Mouse (Mus musculus): ENCODE results near the gene Vmn2r88. TPM values are rescaled to one million over a fixed set of nuclear protein-coding genes. Genes with fewer than 3 reads are reported as not detected.
"Not testable (repeated sequence)": the region's sequence is repeated elsewhere in the genome, so short reads cannot be mapped to it uniquely, and the experiment has no call there.

The Vmn2r88 gene
- polyA plus RNA-seq (2016; fragmentation: Nextera tagmentation; extraction: Ambion mirVana) = not detected in 2 replicates

DNA sequence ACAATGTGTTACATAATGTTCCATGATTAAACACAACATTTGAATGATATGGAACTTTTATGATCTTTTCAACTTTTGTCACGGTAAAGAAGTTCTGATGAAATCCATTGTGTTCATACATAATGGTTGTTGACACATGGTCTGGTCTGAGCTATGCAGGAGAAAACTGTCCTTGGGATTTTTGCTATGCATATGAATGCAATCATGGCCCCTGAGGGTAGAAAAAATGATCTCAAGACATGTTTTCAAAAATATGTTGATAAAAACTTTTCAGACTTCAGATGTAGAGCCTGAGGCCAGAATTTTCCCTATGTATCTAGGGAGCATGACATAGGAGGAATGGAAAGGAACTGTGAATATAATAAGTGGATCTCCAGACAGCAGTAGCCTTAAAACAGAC, at the start of gene Vmn2r88:
Vmn2r88 (plus strand) TSS at position 301 of the 400 bp plus-strand sequence.
- no peak within 1 kb of the TSS for H3K27ac ChIP-seq
- H3K27me3 ChIP-seq (replicated peaks) = no peaks in the 10 kb centered on the region
- no peaks in the 10 kb centered on the region for H3K36me3 ChIP-seq
- no peak within 1 kb of the TSS for H3K4me2 ChIP-seq (replicated peaks)
- no peak for ATAC-seq (ENCODE audit: low FRiP score, low read depth)
- H3K9ac ChIP-seq = no peak within 1 kb of the TSS
- H3K9me3 ChIP-seq = no peaks in the 10 kb centered on the region
- no peak within 1 kb of the TSS for H3K4me3 ChIP-seq
- 83% methylated on average over 1 of the region's 1 CpGs for WGBS
- no peaks in the 10 kb centered on the region for H3K4me1 ChIP-seq

DNA sequence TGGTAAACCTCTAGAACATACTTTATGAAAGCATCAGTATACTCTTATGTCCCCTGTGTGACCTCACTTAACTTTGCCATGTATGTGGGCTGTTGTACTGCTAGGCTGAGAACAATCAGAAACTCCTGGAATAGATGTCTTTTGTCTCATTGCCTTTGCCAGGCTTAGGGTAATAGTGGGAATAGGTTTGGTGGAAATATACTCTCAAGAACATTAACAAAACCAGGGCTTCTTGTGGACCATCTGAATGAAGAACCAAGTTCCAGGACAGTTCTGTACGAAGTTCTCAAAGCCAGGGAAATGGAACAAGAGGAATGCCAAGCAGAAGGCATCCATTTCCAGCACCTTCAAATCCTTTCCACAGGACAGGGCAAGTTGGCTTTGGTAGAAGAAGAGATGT, 49.2 kb upstream of the Vmn2r88 start, which contains the start of gene Gm7247:
Gm7247 (plus strand) TSS at position 301 of the 400 bp plus-strand sequence.
- H3K36me3 ChIP-seq = no peaks in the 10 kb centered on the region
- ATAC-seq (ENCODE audit: low FRiP score, low read depth) = no peak
- no peak within 1 kb of the TSS for H3K27ac ChIP-seq
- H3K4me3 ChIP-seq = no peak within 1 kb of the TSS
- WGBS = 86% methylated on average over 1 of the region's 1 CpGs
- H3K9ac ChIP-seq = no peak within 1 kb of the TSS
- H3K4me2 ChIP-seq (replicated peaks) = no peak within 1 kb of the TSS
- H3K4me1 ChIP-seq = no peaks in the 10 kb centered on the region
- no peaks in the 10 kb centered on the region for H3K27me3 ChIP-seq (replicated peaks)
- no peaks in the 10 kb centered on the region for H3K9me3 ChIP-seq

DNA sequence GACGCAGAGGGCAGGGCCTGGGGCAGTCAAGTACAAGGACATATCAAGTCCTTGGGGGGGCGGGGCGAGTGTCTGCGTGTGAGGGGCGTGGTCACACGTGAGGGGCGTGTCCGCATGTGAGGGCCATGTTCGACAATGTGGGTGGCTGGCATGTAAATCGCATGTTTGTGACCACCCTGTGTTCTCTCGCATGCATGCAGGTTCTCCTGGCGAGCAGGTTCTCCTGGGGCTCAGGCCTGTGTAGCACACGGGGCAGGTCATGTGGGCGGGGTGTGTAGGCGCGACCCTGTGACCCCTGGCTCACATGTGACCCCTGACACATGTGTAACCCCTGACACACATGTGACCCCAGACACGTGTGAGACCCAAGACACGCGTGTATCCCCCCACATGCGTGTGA, 27.8 kb upstream of the Vmn2r88 start:
- no peaks in the 10 kb centered on the region for H3K4me1 ChIP-seq
- no peak for ATAC-seq (ENCODE audit: low FRiP score, low read depth)
- no peaks in the 10 kb centered on the region for H3K36me3 ChIP-seq
- H3K4me3 ChIP-seq = no peak overlapping the region
- peaks cover 21% of the 10 kb centered on the region for H3K9me3 ChIP-seq
- no peak overlapping the region for H3K9ac ChIP-seq
- no peak overlapping the region for H3K27ac ChIP-seq
- no peak overlapping the region for H3K4me2 ChIP-seq (replicated peaks)
- H3K27me3 ChIP-seq (replicated peaks) = no peaks in the 10 kb centered on the region
- 97% methylated on average over 20 of the region's 20 CpGs for WGBS

DNA sequence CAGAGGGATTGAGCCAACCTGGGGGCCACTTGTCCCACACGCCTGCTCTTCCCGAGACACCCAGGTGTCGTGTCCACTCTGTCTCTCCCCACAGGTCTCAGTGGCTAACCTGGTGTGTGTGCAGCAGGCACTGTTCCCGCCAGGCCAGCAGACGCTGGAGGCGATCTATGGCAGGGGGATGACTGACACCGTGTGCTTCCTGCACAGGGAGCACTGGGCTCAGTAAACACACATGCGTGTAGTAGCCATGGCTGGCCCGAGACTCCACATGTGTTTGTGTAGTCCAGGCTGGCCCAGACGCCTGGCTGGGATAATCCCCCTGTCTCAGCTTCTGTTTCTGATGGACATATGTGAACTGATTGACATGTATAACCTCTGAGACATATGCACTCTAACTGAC, 26.3 kb upstream of the Vmn2r88 start:
- WGBS = 96% methylated on average over 10 of the region's 10 CpGs
- no peak overlapping the region for H3K4me2 ChIP-seq (replicated peaks)
- ATAC-seq (ENCODE audit: low FRiP score, low read depth) = 0 out of 2 replicates have a peak, but pooled peaks have one; percentile 26
- H3K27me3 ChIP-seq (replicated peaks) = no peaks in the 10 kb centered on the region
- H3K4me1 ChIP-seq = no peaks in the 10 kb centered on the region
- no peak overlapping the region for H3K27ac ChIP-seq
- H3K9me3 ChIP-seq = peaks cover 27% of the 10 kb centered on the region
- no peaks in the 10 kb centered on the region for H3K36me3 ChIP-seq
- H3K4me3 ChIP-seq = no peak overlapping the region
- H3K9ac ChIP-seq = no peak overlapping the region

DNA sequence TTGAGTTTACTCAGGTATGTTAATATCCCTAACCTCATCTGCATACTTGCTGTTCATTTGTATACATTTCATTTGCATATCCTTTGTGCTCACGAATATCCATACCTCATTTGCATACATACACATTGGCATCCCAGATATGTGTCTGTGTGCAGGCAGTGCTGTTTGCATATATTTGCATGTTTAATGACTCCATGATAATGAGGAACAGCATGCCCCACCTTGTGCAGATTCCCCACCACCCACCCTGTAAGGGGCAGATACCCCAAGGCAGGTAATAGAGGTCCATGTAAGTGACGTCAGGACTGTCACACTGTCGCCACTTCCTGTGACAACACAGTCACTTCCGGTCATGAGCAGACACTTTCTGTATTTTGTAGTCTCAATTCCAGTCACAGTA, 24.9 kb upstream of the Vmn2r88 start:
- 69% methylated on average over 4 of the region's 4 CpGs for WGBS

DNA sequence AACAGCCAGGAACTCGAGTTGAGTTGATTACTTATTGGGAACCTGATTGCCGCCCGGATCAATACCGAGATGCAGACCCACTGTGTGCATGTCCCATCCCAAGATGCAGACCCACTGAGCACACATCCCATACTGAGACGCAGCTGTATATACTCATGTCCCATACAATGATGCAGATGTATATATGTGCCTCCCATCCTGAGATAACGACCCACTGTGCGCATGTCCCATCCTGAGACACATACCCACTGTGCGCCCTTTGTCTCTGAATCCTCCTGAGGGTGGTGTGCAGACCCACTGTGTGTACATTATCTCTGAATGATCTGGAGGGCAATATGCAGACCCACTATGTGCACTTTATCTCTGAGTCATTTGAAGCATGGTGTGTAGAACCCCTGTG, 22.9 kb upstream of the Vmn2r88 start:
- WGBS = 95% methylated on average over 8 of the region's 8 CpGs
- no peak overlapping the region for H3K9ac ChIP-seq
- ATAC-seq (ENCODE audit: low FRiP score, low read depth) = no peak
- H3K36me3 ChIP-seq = no peaks in the 10 kb centered on the region
- H3K9me3 ChIP-seq = peaks cover 25% of the 10 kb centered on the region
- H3K4me1 ChIP-seq = no peaks in the 10 kb centered on the region
- H3K4me2 ChIP-seq (replicated peaks) = no peak overlapping the region
- no peak overlapping the region for H3K27ac ChIP-seq
- no peak overlapping the region for H3K4me3 ChIP-seq
- no peaks in the 10 kb centered on the region for H3K27me3 ChIP-seq (replicated peaks)

More for the DNA sequence above, 24.9 kb upstream of the Vmn2r88 start:
- Histone ChIP-seq H3K4me2 (replicated peaks) (no peak overlapping the region), H3K27me3 (replicated peaks) (no peaks in the 10 kb centered on the region), H3K27ac (no peak overlapping the region), H3K4me1 (no peaks in the 10 kb centered on the region), H3K9me3 (peaks cover 27% of the 10 kb centered on the region), H3K9ac (no peak overlapping the region), H3K36me3 (no peaks in the 10 kb centered on the region), H3K4me3 (no peak overlapping the region)
- peak; percentile 84 for ATAC-seq (ENCODE audit: low FRiP score, low read depth)

DNA sequence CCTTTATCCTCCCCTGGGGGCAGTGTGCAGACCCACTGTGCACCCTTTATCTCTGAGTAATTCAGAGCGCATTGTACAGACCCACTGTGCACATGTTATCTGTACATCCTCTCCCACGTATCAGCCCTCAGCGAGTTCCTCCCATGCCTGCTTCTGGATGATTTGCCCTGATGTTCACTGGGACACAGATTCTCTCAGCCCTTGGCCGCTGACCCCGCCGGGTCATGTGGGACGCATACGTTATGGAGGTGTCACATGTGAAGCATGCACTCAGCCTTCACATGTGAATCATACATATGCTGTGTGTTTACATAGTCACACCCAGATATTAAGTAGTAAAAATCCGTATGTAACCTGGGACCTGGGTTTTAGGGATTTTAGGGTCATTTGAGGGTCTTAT, 22.4 kb upstream of the Vmn2r88 start:
- 95% methylated on average over 9 of the region's 9 CpGs for WGBS
- no peak for ATAC-seq (ENCODE audit: low FRiP score, low read depth)
- no peaks in the 10 kb centered on the region for H3K4me1 ChIP-seq

DNA sequence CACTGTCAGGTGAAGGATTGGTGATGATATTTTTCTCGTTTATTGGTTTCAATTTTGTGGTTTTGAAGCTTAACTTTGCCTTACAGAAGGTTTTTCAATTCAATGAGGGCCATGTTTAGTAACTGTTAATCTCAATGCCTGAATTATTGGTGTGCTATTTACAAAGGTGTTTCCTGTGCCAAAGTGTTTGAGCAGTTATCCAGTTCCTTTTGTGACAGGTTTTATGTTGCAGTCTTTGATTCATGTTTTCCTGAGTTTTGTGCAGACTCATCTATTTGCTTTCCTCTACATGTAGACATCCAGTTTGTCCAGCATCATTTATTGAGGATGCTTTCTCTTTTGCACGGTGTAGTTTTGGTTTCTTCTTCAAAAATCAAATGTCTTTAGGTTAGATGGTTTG, 13.3 kb downstream of the Vmn2r88 start:
- Histone ChIP-seq H3K36me3 (no peaks in the 10 kb centered on the region), H3K4me2 (replicated peaks) (no peak overlapping the region), H3K9me3 (no peaks in the 10 kb centered on the region), H3K4me1 (no peaks in the 10 kb centered on the region), H3K4me3 (no peak overlapping the region), H3K27ac (no peak overlapping the region), H3K9ac (no peak overlapping the region), H3K27me3 (replicated peaks) (no peaks in the 10 kb centered on the region)
- ATAC-seq (ENCODE audit: low FRiP score, low read depth) = no peak
- WGBS = 67% methylated on average over 2 of the region's 2 CpGs

More for the DNA sequence above, 22.4 kb upstream of the Vmn2r88 start:
- no peak overlapping the region for H3K9ac ChIP-seq
- no peak overlapping the region for H3K4me2 ChIP-seq (replicated peaks)
- no peaks in the 10 kb centered on the region for H3K27me3 ChIP-seq (replicated peaks)
- H3K4me3 ChIP-seq = no peak overlapping the region
- H3K36me3 ChIP-seq = no peaks in the 10 kb centered on the region
- peaks cover 20% of the 10 kb centered on the region for H3K9me3 ChIP-seq
- H3K27ac ChIP-seq = no peak overlapping the region

DNA sequence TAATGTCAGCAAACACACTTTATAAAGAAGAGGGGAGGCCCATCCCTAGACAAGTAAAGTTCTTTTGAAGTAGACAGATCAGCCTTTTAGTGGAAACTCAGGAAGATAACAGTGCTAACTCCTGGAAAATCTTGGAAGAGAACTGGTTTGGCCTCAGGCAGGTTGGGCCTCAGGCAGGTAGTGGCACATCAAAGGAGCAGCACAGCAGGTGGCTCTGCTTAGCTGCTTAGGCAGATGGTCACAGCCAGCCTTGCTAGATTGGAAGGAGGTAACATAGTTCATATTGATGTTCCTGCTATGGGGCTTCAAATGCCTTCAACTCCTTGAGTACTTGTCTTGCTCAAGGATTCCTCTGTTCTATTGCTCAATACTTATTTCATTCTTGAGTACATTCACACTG, 19.5 kb downstream of the Vmn2r88 start:
- H3K4me2 ChIP-seq (replicated peaks); H3K9ac ChIP-seq; H3K4me1 ChIP-seq; H3K27ac ChIP-seq; H3K36me3 ChIP-seq; H3K27me3 ChIP-seq (replicated peaks); H3K9me3 ChIP-seq; ATAC-seq (ENCODE audit: low FRiP score, low read depth); H3K4me3 ChIP-seq: not testable (repeated sequence)

DNA sequence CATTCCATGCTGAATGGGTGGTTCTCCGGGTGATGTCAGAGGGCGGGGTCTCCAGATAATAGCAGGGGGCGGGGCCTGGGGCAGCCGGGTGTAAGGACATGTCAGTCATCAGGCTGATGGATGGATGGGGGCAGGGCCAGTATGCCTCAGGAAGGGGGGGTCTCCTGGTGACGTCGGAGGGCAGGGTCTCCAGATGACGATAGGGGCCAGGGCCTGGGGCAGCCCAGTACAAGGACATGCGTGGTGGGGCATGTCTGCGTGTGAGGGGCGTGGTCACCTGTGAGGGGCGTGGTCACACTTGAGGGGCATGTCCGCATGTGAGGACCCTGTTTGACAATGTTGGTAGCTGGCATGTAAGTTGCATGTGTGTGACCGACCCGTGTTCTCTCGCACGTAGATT, 23.9 kb downstream of the Vmn2r88 start:
- Histone ChIP-seq H3K27me3 (replicated peaks) (no peaks in the 10 kb centered on the region), H3K4me2 (replicated peaks) (no peak overlapping the region), H3K9me3 (peaks cover 25% of the 10 kb centered on the region), H3K4me1 (no peaks in the 10 kb centered on the region), H3K9ac (no peak overlapping the region), H3K36me3 (no peaks in the 10 kb centered on the region), H3K4me3 (no peak overlapping the region), H3K27ac (no peak overlapping the region)
- 96% methylated on average over 16 of the region's 16 CpGs for WGBS
- ATAC-seq (ENCODE audit: low FRiP score, low read depth) = 0 out of 2 replicates have a peak, but pooled peaks have one; percentile 33

DNA sequence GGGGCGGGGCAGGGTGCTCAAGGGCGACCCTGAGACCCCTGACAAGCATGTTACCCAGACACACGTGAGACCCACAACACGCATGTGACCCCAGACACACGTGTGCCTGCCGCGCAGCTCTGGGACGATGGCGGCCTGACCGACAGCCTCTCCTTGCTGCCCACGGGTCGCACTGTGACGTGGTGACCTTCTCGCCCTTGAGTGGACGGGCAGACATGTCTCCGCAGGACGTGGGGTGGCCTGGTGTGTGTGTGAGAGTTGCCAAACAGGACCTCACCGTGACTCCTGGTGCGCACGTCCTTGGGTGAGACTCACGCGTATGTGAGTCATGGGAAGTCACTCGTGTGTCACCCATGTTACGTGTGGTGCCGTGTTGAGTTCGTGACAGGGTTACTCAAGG, 24.4 kb downstream of the Vmn2r88 start:
- H3K4me1 ChIP-seq = no peaks in the 10 kb centered on the region
- H3K9me3 ChIP-seq = peaks cover 25% of the 10 kb centered on the region
- 98% methylated on average over 26 of the region's 26 CpGs for WGBS
- H3K27me3 ChIP-seq (replicated peaks) = no peaks in the 10 kb centered on the region
- no peak for ATAC-seq (ENCODE audit: low FRiP score, low read depth)
- H3K36me3 ChIP-seq = no peaks in the 10 kb centered on the region
- H3K4me3 ChIP-seq = no peak overlapping the region
- H3K9ac ChIP-seq = no peak overlapping the region
- no peak overlapping the region for H3K4me2 ChIP-seq (replicated peaks)
- H3K27ac ChIP-seq = no peak overlapping the region

DNA sequence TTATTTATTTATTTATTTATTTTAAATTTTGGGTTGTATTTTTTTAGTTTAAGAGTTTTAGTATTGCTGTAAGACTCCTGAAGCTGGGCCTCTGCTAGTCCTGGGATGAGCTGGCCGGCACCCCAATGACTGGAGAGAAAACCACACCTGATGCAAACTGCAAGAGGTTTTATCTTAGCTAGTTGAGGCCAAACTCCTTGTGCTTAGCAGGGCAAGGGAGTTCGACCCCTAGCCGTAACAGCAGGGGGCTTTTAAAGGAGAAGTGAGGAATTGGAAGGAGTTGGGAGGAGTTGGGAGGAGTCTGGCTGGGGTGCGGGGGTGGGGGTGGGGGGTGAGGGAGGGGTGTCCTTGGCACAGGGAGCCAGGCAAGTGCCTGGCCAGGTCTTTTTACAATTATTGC, 28.3 kb downstream of the Vmn2r88 start:
- no peak overlapping the region for H3K4me2 ChIP-seq (replicated peaks)
- no peaks in the 10 kb centered on the region for H3K4me1 ChIP-seq
- no peak overlapping the region for H3K27ac ChIP-seq
- WGBS = 81% methylated on average over 4 of the region's 4 CpGs
- H3K4me3 ChIP-seq = no peak overlapping the region
- no peak for ATAC-seq (ENCODE audit: low FRiP score, low read depth)
- no peaks in the 10 kb centered on the region for H3K36me3 ChIP-seq
- peaks cover 25% of the 10 kb centered on the region for H3K9me3 ChIP-seq
- no peak overlapping the region for H3K9ac ChIP-seq
- no peaks in the 10 kb centered on the region for H3K27me3 ChIP-seq (replicated peaks)

DNA sequence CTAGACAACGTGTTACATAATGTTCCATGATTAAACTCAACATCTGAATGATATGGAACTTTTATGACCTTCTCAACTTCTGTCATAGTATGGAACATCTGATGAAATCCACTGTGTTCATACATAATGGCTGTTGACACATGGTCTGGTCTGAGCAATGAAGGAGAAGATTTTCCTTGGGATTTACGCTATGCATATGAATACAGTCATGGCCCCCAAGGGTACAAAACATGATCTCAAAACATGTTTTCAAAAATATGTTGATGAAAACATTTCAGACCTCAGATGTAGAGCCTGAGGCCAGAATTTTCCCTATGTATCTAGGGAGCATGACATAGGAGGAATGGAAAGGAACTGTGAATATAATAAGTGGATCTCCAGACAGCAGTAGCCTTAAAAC, 40.9 kb downstream of the Vmn2r88 start, which contains the start of gene Vmn2r89:
Vmn2r89 (plus strand) TSS at position 301 of the 400 bp plus-strand sequence.
- not testable (repeated sequence) for H3K36me3 ChIP-seq; H3K9ac ChIP-seq; H3K9me3 ChIP-seq; ATAC-seq (ENCODE audit: low FRiP score, low read depth); H3K4me1 ChIP-seq; H3K27ac ChIP-seq; H3K4me2 ChIP-seq (replicated peaks); H3K27me3 ChIP-seq (replicated peaks); H3K4me3 ChIP-seq
- 79% methylated on average over 2 of the region's 2 CpGs for WGBS
